Mouse (Mus musculus) cerebellum, adult 9-11 months (tissue): Measurements from ENCODE around the gene Nudt4.

Source experiments
- DNase-seq: peaks from one replicate; pipeline ENCODE4 v3.0.0; 2022

The Nudt4 gene

GRCm38 (mm10) chr10:95535399-95536221, 28.3 kb downstream of the Nudt4 start:
- DNase-seq, result no peak

- DNase-seq, result no peak
Observed at GRCm38 (mm10) chr10:95533382-95533781, 30.6 kb downstream of the Nudt4 start.

GRCm38 (mm10) chr10:95532916-95533315, 31.0 kb downstream of the Nudt4 start:
- no peak for DNase-seq

GRCm38 (mm10) chr10:95530551-95531121, 33.3 kb downstream of the Nudt4 start:
- no peak for DNase-seq

GRCm38 (mm10) chr10:95526495-95527122, 37.3 kb downstream of the Nudt4 start:
- DNase-seq, result no peak

- no peak for DNase-seq
Observed at GRCm38 (mm10) chr10:95525871-95526270, 38.1 kb downstream of the Nudt4 start.

- DNase-seq, result no peak
Observed at GRCm38 (mm10) chr10:95525037-95525675, 38.8 kb downstream of the Nudt4 start.

GRCm38 (mm10) chr10:95517656-95518055, 46.3 kb downstream of the Nudt4 start:
- DNase-seq, result no peak

- no peak for DNase-seq
Observed at GRCm38 (mm10) chr10:95515293-95515931, 48.5 kb downstream of the Nudt4 start.

- DNase-seq, result peak; percentile 99
Observed at GRCm38 (mm10) chr10:95514656-95515292, 49.2 kb downstream of the Nudt4 start, which contains the start of gene Ube2n. Gene Ube2n, plus strand, starts transcription at chr10:95515145.

GRCm38 (mm10) chr10:95513768-95514556, 50.0 kb downstream of the Nudt4 start:
- DNase-seq, result no peak

- peak; percentile 35 for DNase-seq
Observed at GRCm38 (mm10) chr10:95512635-95513034, 51.3 kb downstream of the Nudt4 start.

- DNase-seq, result no peak
Observed at GRCm38 (mm10) chr10:95509263-95509662, 54.7 kb downstream of the Nudt4 start.

- no peak for DNase-seq
Observed at GRCm38 (mm10) chr10:95508793-95509192, 55.2 kb downstream of the Nudt4 start.

GRCm38 (mm10) chr10:95508126-95508525, 55.8 kb downstream of the Nudt4 start:
- DNase-seq, result no peak

GRCm38 (mm10) chr10:95504341-95504740, 59.6 kb downstream of the Nudt4 start:
- DNase-seq, result no peak

- no peak for DNase-seq
Observed at GRCm38 (mm10) chr10:95503443-95504235, 60.3 kb downstream of the Nudt4 start.

GRCm38 (mm10) chr10:95501463-95502081, 62.4 kb downstream of the Nudt4 start, which contains the start of gene Mrpl42:
Gene Mrpl42, minus strand, starts transcription at chr10:95501940.
- peak; percentile 89 for DNase-seq

GRCm38 (mm10) chr10:95501033-95501432, 62.9 kb downstream of the Nudt4 start:
- DNase-seq, result no peak
